Mouse (Mus musculus) thymus, postnatal 0 days (tissue): Measurements from ENCODE around the gene Snx21. TPM values are rescaled to one million over a fixed set of nuclear protein-coding genes. Genes with fewer than 3 reads are reported as not detected.
A peak's percentile ranks its signal among the peaks of the same experiment; 100 is the strongest.

ENCODE experiments used
- DNase-seq: peaks from one replicate; pipeline ENCODE4 v3.0.0-alpha.2; 2015; ENCODE audit warnings: low spot score
- polyA plus RNA-seq: library from polyadenylated mRNA; unstranded; fragments of >200 nt; fragmentation: Nextera tagmentation; extraction: Ambion mirVana; gene quantifications from 2 replicates; pipeline ENCODE4 v1.2.1, GENCODE M21; 2015

Snx21 gene
- 7.0 and 7.7 TPM in 2 replicates for polyA plus RNA-seq

DNA sequence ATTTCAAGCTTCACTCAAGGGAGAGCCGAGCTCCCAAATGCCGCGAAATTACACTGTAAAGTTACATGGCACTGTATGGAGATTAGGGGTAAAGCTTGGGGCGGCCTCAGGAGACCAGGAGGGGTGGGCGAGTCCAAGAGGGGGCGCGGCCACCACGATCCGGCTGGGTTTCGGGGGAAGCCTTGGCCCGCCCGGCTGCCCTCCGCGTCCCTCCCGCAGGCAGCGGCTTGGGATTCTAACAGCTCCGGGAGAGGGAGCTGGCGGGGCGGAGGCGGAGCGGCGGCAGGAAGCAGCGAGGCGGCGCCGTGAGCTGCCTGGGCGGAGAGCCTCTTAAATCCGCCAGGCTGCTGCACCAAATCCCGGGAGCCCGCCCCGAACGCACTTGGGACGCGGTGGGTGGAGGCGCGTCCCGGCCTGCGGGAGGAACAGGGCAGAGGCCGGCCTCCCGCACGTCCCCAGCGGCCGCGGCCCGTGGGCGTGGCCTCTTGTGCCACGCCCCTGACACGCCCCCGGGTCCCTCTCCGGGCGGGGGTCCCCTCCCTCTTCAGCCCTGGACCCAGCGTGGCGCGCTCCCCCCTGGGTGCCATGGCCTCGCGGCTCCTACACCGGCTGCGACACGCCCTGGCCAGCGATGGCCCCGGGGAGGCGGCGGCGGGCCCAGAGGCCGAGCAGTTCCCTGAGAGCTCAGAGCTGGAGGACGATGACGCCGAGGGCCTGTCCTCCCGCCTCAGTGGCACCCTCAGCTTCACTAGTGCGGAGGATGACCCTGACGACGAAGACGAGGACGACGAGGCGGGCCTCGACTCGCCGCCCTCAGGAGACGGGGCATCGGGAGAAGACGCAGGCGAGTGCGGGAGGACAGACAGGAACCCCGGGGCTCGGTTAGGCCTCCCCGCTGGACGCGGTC lies at the start of gene Snx21:
Snx21 (plus strand) TSS at position 343 of the 907 bp plus-strand sequence.
- peak; percentile 71 for DNase-seq

DNA sequence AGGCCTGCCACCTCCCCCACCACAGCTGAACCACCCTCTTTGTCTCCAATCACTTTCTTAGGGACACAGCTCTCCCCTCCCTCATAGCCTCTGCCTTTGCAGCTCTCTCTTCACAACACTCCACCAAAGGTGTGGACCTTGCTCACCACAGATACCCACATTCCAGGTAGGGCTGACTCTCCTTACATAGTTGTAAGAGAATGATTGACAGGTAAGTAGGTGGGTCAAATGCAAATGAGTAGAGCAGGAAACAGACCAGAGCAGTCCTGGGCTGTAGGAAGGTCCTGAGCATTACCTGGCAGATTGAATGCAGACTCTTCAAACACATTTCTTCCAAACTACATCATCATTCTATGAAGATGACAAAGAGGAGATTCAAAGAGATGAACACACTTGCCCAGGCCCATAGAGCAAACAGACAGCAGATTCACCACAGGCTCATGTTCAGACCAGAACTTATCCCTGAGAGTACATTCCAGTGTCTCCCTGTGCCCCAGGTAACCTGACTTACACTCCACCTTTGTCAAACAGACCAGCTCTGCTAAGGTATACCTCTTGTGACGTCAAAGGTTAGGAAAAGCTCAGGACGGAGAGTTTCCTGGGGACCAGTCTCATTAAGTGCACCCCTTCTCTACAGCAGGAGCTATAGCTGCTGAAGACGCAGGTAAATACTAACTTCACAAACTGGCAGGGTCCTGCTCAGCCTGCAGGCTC lies 48.1 kb upstream of the Snx21 start:
- no peak for DNase-seq

GRCm38 (mm10) chr2:164739876-164740275 lies 45.7 kb upstream of the Snx21 start:
- DNase-seq, result no peak

DNA sequence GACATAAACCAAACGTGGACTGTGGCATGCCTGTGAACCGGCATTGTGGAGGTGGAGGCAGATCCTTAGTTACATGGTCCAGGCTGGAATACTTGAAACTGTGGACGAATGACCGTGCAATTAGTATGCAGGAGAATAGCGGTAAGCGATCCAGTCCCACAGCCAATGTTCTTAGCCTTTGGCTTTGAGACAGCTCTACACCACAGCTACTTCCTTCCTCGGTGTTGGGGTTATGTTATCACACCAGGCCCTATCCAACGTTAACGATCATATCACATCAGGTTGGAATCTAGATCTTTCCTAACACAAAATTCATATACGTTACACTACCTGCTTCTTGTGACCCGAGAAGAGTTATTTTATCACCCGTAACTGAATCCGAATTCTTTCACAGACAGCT lies 40.6 kb upstream of the Snx21 start:
- DNase-seq, result no peak

DNA sequence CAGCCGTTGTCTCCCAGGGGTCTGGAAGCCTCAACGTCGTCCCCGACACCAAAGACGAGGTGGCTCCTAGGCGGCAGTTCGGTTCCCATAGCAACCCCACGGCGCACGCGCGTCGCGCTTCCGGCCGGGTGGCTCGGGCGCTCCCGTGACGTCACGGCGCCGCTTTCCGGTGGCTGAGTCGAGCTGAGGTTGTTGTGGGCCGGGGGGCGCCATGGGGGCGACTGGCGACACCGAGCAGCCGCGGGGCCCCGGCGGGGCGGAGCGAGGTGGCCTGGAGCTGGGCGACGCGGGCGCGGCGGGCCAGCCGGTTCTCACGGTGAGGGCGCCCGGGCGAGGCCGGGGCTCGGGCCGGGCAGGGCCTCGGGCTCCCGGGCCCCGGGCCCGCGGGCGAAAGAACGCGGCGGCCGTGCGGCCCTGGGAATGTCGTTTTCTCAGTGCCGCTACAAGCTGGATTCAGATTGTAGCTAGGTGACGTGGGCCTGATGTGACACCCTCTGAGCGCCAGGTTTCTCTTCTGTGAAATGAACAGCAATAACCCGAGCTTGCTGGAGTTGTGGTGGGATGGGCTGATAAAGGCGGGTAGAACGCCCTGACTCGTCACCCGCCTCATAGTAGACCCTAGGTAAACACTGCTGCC lies 39.7 kb upstream of the Snx21 start, which contains the start of the genes Wfdc3 and Dnttip1:
Wfdc3 (minus strand) TSS at position 89 of the 637 bp plus-strand sequence.
Dnttip1 (plus strand) TSS at position 141 of the 637 bp plus-strand sequence.
- DNase-seq, result peak; percentile 96

GRCm38 (mm10) chr2:164746693-164747092 lies 38.9 kb upstream of the Snx21 start:
- DNase-seq, result peak; percentile 34

DNA sequence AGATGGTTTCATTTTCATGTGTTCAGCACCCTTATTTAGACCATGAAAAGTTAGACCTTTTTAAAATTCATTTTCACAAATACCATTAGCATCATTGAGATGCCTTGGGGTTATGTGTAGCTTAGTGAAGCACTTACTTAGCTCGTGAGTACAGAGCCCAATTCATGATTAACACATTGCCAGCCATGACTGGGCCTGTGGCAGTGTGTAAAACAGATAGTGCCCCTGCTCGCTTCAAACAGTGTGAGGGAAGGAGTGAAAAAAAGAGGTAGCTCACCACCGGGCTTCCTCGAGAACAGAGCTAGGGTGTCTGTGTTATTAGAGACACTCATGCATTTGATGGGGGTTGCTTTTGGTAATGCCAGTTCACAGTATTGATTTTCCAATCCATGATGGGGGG lies 37.4 kb upstream of the Snx21 start:
- DNase-seq, result no peak

DNA sequence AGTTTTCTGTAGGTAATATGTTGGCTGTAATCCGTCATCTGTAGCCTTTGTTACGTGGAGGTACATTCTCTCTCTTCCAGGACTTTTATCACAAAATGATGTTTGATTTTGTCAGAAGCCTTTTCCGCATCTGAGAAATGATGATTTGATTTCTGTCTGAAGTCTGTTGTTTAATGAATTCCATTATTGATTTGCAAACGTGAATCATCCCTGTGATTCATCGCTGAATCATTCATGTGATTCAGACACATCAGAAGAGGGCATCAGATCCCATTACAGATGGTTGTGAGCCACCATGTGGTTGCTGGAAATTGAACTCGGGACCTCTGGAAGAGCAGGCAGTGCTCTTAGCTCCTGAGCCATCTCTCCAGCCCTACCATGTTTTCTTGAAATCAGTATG lies 36.6 kb upstream of the Snx21 start:
- DNase-seq, result no peak

DNA sequence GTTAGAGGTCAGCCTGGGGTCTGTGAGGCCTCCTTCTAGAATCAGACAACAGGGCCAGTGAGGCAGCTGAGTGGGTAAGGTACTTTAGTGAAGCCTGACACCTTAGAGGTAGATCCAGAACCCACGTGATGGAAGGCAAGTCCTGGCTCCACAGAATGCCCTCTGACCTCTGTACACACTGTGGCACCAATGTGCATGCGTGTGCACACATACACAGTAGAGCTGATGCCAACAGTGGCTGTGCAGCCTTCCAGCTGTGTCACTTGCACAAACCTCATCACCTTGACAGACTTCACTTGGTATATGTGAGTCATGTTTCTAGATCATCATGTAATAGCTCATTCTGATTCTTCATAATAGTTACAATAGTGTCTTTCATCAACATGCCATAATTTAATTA lies 33.2 kb upstream of the Snx21 start:
- no peak for DNase-seq

DNA sequence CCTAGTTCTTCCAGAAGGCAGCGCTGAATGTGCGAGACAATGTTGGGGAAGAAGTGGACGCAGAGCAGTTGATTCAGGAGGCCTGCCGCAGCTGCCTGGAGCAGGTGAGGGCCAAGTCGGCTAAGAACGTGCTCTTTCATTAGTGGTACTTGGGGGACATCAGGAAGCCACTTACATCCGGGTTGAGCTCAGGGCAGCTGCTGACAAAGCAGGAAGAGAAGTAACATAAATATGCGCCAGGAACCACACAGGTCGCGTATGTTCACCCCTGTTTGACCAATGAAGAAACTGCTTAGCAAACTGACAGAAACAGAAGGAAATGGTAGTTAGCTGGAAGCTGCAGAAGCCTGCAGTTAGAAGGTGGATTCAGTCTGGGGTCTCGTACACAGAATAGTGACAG lies 31.5 kb upstream of the Snx21 start:
- DNase-seq, result no peak

GRCm38 (mm10) chr2:164754800-164755199 lies 30.8 kb upstream of the Snx21 start:
- no peak for DNase-seq

DNA sequence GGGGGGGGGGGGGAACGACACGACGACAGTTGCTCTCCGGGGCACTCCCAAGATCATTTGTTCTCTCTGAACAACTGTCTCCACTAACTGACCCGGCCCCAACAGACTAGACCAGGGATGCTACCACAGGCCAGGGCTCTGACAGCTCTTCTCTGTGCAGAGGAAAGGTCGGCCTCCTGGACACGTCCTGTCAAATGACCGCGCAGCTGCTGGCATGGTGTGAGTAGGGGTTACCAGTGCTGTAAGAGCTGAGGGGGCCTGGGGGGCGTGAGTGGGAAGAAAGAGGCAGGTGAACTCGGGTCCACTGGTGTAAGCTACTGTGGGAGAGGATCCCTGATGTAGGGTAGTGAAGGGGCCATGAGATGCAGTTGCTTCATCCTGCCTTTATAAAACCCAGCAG lies 27.8 kb upstream of the Snx21 start:
- DNase-seq, result no peak

GRCm38 (mm10) chr2:164758692-164759091 lies 26.9 kb upstream of the Snx21 start:
- DNase-seq, result no peak

GRCm38 (mm10) chr2:164760059-164760833 lies 25.4 kb upstream of the Snx21 start:
- DNase-seq, result no peak

DNA sequence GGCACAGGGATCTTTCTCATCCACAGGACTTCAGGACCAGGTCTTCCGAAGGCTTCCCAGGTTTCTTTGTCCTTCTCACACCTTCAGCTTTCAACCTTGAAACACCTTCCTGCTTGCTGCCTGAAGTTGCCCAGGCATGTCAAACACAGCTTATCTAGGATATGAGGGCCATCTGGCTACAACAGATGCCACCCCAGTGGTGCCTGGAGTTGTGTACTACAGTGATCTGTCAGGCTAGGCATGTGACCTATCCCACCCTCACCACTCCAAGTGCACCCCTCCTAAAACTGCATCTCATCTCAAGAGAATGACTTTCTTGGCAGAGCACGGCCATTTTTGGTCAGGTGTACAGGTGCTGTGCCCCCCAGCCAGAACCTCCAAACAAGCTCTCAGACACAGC lies 24.1 kb upstream of the Snx21 start:
- no peak for DNase-seq

- DNase-seq, result no peak
These were observed 23.7 kb upstream of the Snx21 start for GRCm38 (mm10) chr2:164761971-164762370.

GRCm38 (mm10) chr2:164762593-164762992 lies 23.0 kb upstream of the Snx21 start:
- no peak for DNase-seq

GRCm38 (mm10) chr2:164765841-164766240 lies 19.8 kb upstream of the Snx21 start:
- no peak for DNase-seq

- DNase-seq, result no peak
These were observed 17.6 kb upstream of the Snx21 start for GRCm38 (mm10) chr2:164767812-164768540.
